Mouse (Mus musculus) small intestine, adult 2 months (tissue): Measurements from ENCODE around the gene Rrp7a.

Experiments used
- CTCF ChIP-seq: fragments of 200-500 bp; IDR thresholded peaks from 2 replicates; pipeline ENCODE4 v1.5.1; 2012; ENCODE audit warnings: low read depth, mild to moderate bottlenecking, control low read depth, inconsistent platforms, low read length, moderate library complexity, mixed read lengths; ENCODE audit not compliant: insufficient replicate concordance, insufficient read length; ENCODE audit errors: extremely low read depth
- POLR2A ChIP-seq: fragments of 200-500 bp; IDR thresholded peaks from 2 replicates; pipeline ENCODE4 v1.6.1; 2012; ENCODE audit warnings: low read depth, mild to moderate bottlenecking, control low read depth, inconsistent platforms, low read length, moderate library complexity

DNA sequence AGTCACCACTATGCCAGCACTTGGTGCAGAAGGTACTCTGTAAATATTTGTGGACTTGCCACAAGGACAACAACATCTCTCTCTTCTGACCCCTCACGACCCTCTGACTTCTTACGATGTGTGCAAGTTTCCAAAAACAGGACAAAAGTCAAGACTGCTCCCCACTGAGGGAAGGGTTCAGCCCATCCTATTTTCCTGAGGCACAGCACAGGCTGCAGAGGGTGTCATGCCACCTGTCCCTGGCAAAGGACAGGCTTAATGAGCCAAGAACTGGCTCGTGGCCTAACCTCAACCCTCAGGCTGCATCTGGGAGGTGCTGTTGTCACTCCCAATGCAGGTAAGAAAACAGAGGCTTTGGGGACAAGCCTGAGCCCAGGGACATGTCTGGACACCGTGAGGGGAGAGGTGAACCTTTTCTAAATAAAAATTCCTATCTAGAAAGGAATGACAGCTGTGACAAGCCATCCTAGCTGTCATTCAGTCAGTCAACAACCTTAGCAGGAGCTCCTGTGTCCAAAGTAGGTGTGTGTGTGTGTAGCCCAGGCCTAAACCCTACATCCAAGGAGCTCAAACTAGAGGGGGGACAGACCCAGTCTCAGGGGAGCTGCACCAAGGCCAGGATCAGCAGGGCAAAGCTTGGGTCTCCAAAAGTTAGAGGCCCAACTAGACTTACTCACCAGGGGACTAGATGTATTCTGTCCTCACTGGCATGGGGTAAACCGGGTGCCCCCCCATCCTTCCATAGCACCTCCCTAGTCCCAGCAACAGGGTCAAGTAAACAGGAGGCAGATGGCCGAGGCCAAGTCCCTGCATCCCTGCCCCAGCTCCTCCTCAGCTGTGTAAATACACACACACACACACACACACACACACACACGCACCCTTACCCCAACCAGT, 46.5 kb upstream of the Rrp7a start:
- no peak for TF ChIP-seq CTCF
- TF ChIP-seq POLR2A: no peak
